Mouse (Mus musculus): ENCODE measurements at regions not wholly inside any gene's neighbourhood (a gene's known extent, or its start where the extent isn't known, plus 50 kb on each side); places are given as distances from the start of the nearest gene placed in this dataset.

GRCm38 (mm10) chr15:10075391-10076060 is 101.5 kb upstream of the Prlr start:
- Histone ChIP-seq H3K9me3 (replicated peaks; ENCODE audit: insufficient read depth, low read length) (no peaks in the 10 kb centered on the region), H3K36me3 (ENCODE audit: control insufficient read depth in 1 of 2, insufficient read depth in 2 of 2, low read length in 2 of 2) (no peaks in the 10 kb centered on the region), H3K9ac (ENCODE audit: control insufficient read depth, low read depth, low read length, poor library complexity, severe bottlenecking) (no peak overlapping the region), H3K4me1 (ENCODE audit: control insufficient read depth in 1 of 2, insufficient read depth in 2 of 2, low read length in 2 of 2) (no peaks in the 10 kb centered on the region), H3K79me2 (ENCODE audit: control insufficient read depth, insufficient read depth, low read length, poor library complexity) (no peaks in the 10 kb centered on the region), H3K27me3 (ENCODE audit: control insufficient read depth in 1 of 2, insufficient read depth in 2 of 2, low read length in 2 of 2) (no peaks in the 10 kb centered on the region), H3K4me3 (ENCODE audit: control insufficient read depth in 1 of 2, insufficient read depth in 1 of 2, low read depth in 2 of 2, low read length in 2 of 2) (no peak overlapping the region), H3K27ac (ENCODE audit: control insufficient read depth, low read depth, low read length) (no peak overlapping the region)
- TF ChIP-seq GATA1 (IDR thresholded peaks at IDR 0.05; ENCODE audit: low read depth, low read length) (no peak), ZNF384 (IDR thresholded peaks at IDR 0.05; ENCODE audit: low read depth, low read length) (no peak), KAT2A (conservative IDR thresholded peaks at IDR 0.05; ENCODE audit: low read depth, low read length) (no peak), TCF12 (IDR thresholded peaks at IDR 0.05; ENCODE audit: low read depth, low read length) (no peak), MAZ (IDR thresholded peaks at IDR 0.05; ENCODE audit: low read depth, low read length) (no peak), CTCF (IDR thresholded peaks at IDR 0.05 in 2 of 3, conservative IDR thresholded peaks at IDR 0.05 in 1 of 3; ENCODE audit: control insufficient read depth in 1 of 3, insufficient read depth in 1 of 3, low read depth in 2 of 3, low read length in 3 of 3, poor library complexity in 1 of 3, severe bottlenecking in 1 of 3) (no peak), SMC3 (IDR thresholded peaks at IDR 0.05; ENCODE audit: low read depth, low read length) (no peak), TAL1 (IDR thresholded peaks at IDR 0.05; ENCODE audit: low read length) (no peak), USF1 (IDR thresholded peaks at IDR 0.05; ENCODE audit: low read depth, low read length) (no peak), MYC (IDR thresholded peaks at IDR 0.05; ENCODE audit: low read depth, low read length) (no peak), UBTF (IDR thresholded peaks at IDR 0.05; ENCODE audit: borderline replicate concordance, insufficient read depth, low read depth, low read length) (no peak), BHLHE40 (IDR thresholded peaks at IDR 0.05; ENCODE audit: borderline replicate concordance, low read depth, low read length) (no peak), RAD21 (IDR thresholded peaks at IDR 0.05; ENCODE audit: low read depth, low read length) (no peak), MAX (IDR thresholded peaks at IDR 0.05; ENCODE audit: low read length) (no peak), MEF2A (IDR thresholded peaks at IDR 0.05; ENCODE audit: extremely low read depth, insufficient replicate concordance, low read depth, low read length, poor library complexity, severe bottlenecking) (no peak), ZKSCAN1 (IDR thresholded peaks at IDR 0.05; ENCODE audit: low read depth, low read length) (no peak), MAFK (IDR thresholded peaks at IDR 0.05; ENCODE audit: borderline replicate concordance, low read depth, low read length) (no peak)
- no peak for DNase-seq (ENCODE audit: low read depth, low spot score)

- H3K4me1 ChIP-seq (ENCODE audit: control insufficient read depth in 1 of 2, insufficient read depth in 2 of 2, low read length in 2 of 2), result no peaks in the 10 kb centered on the region
- TF ChIP-seq POLR2AphosphoS2 (IDR thresholded peaks at IDR 0.05; ENCODE audit: low read length), result no peak
- TF ChIP-seq TBP (IDR thresholded peaks at IDR 0.05; ENCODE audit: low read depth, low read length), result no peak
- TF ChIP-seq JUND (IDR thresholded peaks at IDR 0.05; ENCODE audit: low read depth, low read length), result no peak
- TF ChIP-seq E2F4 (IDR thresholded peaks at IDR 0.05; ENCODE audit: borderline replicate concordance, low read depth, low read length), result no peak
- TF ChIP-seq UBTF (IDR thresholded peaks at IDR 0.05; ENCODE audit: borderline replicate concordance, insufficient read depth, low read depth, low read length), result no peak
- no peak for TF ChIP-seq ZKSCAN1 (IDR thresholded peaks at IDR 0.05; ENCODE audit: low read depth, low read length)
- no peak for TF ChIP-seq SIN3A (IDR thresholded peaks at IDR 0.05; ENCODE audit: low read length)
- TF ChIP-seq GATA1 (IDR thresholded peaks at IDR 0.05; ENCODE audit: low read depth, low read length), result no peak
- H3K27ac ChIP-seq (ENCODE audit: control insufficient read depth, low read depth, low read length), result no peak overlapping the region
- no peak overlapping the region for H3K9ac ChIP-seq (ENCODE audit: control insufficient read depth, low read depth, low read length, poor library complexity, severe bottlenecking)
- no peak for DNase-seq (ENCODE audit: low read depth, low spot score)
- H3K9me3 ChIP-seq (replicated peaks; ENCODE audit: insufficient read depth, low read length), result no peaks in the 10 kb centered on the region
- no peak overlapping the region for H3K4me3 ChIP-seq (ENCODE audit: control insufficient read depth in 1 of 2, insufficient read depth in 1 of 2, low read depth in 2 of 2, low read length in 2 of 2)
- H3K36me3 ChIP-seq (ENCODE audit: control insufficient read depth in 1 of 2, insufficient read depth in 2 of 2, low read length in 2 of 2), result no peaks in the 10 kb centered on the region
- H3K79me2 ChIP-seq (ENCODE audit: control insufficient read depth, insufficient read depth, low read length, poor library complexity), result no peaks in the 10 kb centered on the region
- H3K27me3 ChIP-seq (ENCODE audit: control insufficient read depth in 1 of 2, insufficient read depth in 2 of 2, low read length in 2 of 2), result no peaks in the 10 kb centered on the region
Observed at GRCm38 (mm10) chr15:10076061-10076400, 101.0 kb upstream of the Prlr start.

All from MEL (cell line).